Mouse (Mus musculus) limb, embryonic 10.5 days (tissue): ENCODE results near the gene Cdh24. TPM values are rescaled to one million over a fixed set of nuclear protein-coding genes. Genes with fewer than 3 reads are reported as not detected.
"Not testable (repeated sequence)": the region's sequence is repeated elsewhere in the genome, so short reads cannot be mapped to it uniquely, and the experiment has no call there.

Experiments used
- DNase-seq: peaks from one replicate; pipeline ENCODE4 v3.0.0-alpha.2; 2017; ENCODE audit warnings: low spot score
- H3K27ac ChIP-seq: fragments of 300-500 bp; sonication (generic); 2 replicates; pipeline ENCODE4 v1.5.1; 2016; ENCODE audit warnings: mild to moderate bottlenecking
- H3K27me3 ChIP-seq: fragments of 300-500 bp; sonication (generic); 2 replicates; pipeline ENCODE4 v1.6.1; 2016; ENCODE audit warnings: low read depth, mild to moderate bottlenecking; ENCODE audit not compliant: poor library complexity, severe bottlenecking
- H3K36me3 ChIP-seq: fragments of 300-500 bp; sonication (generic); 2 replicates; pipeline ENCODE4 v1.6.1; 2016; ENCODE audit warnings: mild to moderate bottlenecking, moderate library complexity
- H3K4me1 ChIP-seq: fragments of 300-500 bp; sonication (generic); 2 replicates; pipeline ENCODE4 v1.6.1; 2016
- H3K4me3 ChIP-seq: fragments of 300-500 bp; sonication (generic); 2 replicates; pipeline ENCODE4 v1.5.1; 2016; ENCODE audit warnings: mild to moderate bottlenecking, moderate library complexity
- H3K9me3 ChIP-seq: fragments of 300-500 bp; sonication (generic); replicated peaks from 2 replicates; pipeline ENCODE4 v1.6.1; 2016; ENCODE audit warnings: mild to moderate bottlenecking
- WGBS: fragments of 180-500 bp; shearing (Covaris S2); methylation state at CpG from one replicate; pipeline ENCODE4 v1.1.7; 2016; 5-methylcytosine and 5-hydroxymethylcytosine counted together
- polyA plus RNA-seq: library from polyadenylated mRNA; unstranded; fragments of >200 nt; fragmentation: Nextera tagmentation; extraction: Ambion mirVana; gene quantifications from 2 replicates; pipeline ENCODE4 v1.2.1, GENCODE M21; 2016

Cdh24 gene
- polyA plus RNA-seq, 1 experiment from 2014 or later, result 8.1 TPM

DNA sequence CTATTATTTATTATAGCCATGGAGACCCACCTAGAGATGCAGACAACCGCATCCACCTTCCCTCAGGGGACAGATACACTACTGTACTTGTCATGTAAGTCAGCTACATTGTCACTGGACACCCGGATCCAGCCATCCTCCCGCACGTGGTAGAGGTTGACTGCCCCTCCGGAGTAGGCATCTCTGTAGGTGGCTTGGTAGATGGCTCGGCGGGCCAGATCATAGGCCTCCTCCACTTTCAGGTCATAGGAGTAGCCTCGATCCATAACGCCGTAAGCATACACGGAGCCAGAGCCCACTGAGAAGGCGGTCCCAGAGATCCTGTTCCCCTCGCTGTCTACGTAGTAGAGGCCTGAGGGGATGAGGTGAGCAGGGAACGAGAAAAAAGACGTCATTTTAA, 27.0 kb downstream of the Cdh24 start:
- WGBS, result 95% methylated on average over 16 of the region's 16 CpGs
- not testable (repeated sequence) for DNase-seq
- H3K36me3 ChIP-seq, result peaks cover 65% of the 10 kb centered on the region

DNA sequence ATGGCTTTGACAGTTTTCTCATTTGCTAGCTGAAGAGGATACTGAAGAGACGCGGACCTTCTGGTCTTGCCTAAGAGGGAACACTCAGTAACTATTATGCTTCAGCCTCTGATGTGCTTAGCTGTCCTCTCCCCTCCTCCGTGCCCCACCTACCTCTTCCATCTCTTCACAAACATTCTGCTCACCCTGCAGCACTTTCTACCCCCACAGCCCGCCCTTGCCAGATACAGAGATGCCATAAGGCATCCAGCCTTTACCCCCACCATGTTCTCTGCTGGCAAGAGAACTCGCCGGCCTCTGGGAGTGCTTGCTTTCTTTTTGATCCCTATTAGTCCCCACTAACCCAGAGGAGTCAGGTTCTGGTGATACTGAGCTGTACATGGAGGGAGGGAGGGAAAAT, 30.5 kb downstream of the Cdh24 start:
- no peaks in the 10 kb centered on the region for H3K9me3 ChIP-seq
- 85% methylated on average over 6 of the region's 6 CpGs for WGBS
- H3K27me3 ChIP-seq, result no peaks in the 10 kb centered on the region
- H3K36me3 ChIP-seq, result peaks cover 55% of the 10 kb centered on the region
- H3K27ac ChIP-seq, result no peak overlapping the region
- no peak overlapping the region for H3K4me3 ChIP-seq
- H3K4me1 ChIP-seq, result peaks cover 6% of the 10 kb centered on the region
- DNase-seq, result no peak

More for the DNA sequence above, 27.0 kb downstream of the Cdh24 start:
- not testable (repeated sequence) for H3K4me3 ChIP-seq, H3K27me3 ChIP-seq, H3K27ac ChIP-seq, H3K9me3 ChIP-seq, H3K4me1 ChIP-seq

DNA sequence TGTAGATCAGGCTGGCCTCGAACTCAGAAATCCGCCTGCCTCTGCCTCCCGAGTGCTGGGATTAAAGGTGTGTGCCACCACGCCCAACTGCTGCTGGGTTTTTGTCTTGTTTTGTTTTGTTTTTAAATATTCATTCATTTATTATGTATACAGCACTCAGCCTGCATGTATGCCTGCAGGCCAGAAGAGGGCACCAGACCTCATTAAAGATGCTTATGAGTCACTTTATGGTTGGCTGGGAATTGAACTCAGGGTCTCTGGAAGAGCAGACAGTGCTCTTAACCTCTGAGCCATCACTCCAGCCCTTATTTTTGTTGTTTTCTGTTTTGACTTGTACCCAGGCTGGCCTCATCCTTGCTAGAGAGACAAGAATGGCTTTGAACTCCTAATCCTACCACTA, 31.2 kb downstream of the Cdh24 start:
- 87% methylated on average over 4 of the region's 4 CpGs for WGBS
- no peak for DNase-seq
- peaks cover 48% of the 10 kb centered on the region for H3K36me3 ChIP-seq
- no peaks in the 10 kb centered on the region for H3K27me3 ChIP-seq
- H3K4me1 ChIP-seq, result peaks cover 6% of the 10 kb centered on the region
- no peaks in the 10 kb centered on the region for H3K9me3 ChIP-seq
- no peak overlapping the region for H3K4me3 ChIP-seq
- H3K27ac ChIP-seq, result no peak overlapping the region

GRCm38 (mm10) chr14:54609245-54609644, 31.9 kb downstream of the Cdh24 start:
- no peaks in the 10 kb centered on the region for H3K9me3 ChIP-seq
- H3K36me3 ChIP-seq, result peaks cover 41% of the 10 kb centered on the region
- peaks cover 13% of the 10 kb centered on the region for H3K4me1 ChIP-seq
- H3K27ac ChIP-seq, result no peak overlapping the region
- no peak for DNase-seq
- H3K27me3 ChIP-seq, result no peaks in the 10 kb centered on the region
- H3K4me3 ChIP-seq, result no peak overlapping the region
- 74% methylated on average over 4 of the region's 4 CpGs for WGBS

GRCm38 (mm10) chr14:54607226-54607625, 33.9 kb downstream of the Cdh24 start:
- WGBS, result 55% methylated on average over 8 of the region's 8 CpGs
- Histone ChIP-seq H3K9me3 (no peaks in the 10 kb centered on the region), H3K36me3 (peaks cover 23% of the 10 kb centered on the region), H3K4me3 (no peak overlapping the region), H3K4me1 (peaks cover 21% of the 10 kb centered on the region), H3K27me3 (no peaks in the 10 kb centered on the region), H3K27ac (no peak overlapping the region)
- no peak for DNase-seq

DNA sequence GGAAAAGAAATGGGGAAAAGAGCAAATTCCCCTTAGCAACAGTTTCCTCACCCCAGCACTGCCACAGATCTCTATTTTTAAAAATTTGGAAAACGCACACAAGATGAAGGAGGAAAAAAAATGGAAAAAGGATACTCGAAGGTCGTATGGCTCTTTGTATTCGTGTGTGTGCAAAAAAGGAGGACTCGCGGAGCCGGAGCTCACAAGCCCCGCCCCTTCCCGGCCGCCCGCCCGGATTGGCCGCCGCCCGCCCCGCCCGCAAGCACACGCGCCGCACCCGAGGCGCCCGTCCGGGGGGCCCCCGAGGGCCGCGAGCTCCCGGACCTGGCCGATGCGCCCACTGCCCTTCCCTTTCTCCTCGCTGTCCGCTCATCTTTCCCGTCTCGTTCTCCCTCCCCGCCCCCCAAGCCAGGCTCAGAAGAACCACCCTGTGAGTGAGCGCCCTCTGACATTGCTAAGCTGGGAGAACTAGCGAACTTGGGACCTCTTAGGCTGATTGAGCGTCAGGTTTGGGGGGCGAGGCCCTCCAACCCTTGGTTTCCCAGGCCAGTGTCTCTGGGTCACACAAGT, 35.3 kb downstream of the Cdh24 start, which contains the start of gene 4931414P19Rik:
Gene 4931414P19Rik, minus strand, starts transcription at position 242 of the 570 bp plus-strand sequence.
- WGBS, result under 1% methylated on average over 39 of the region's 39 CpGs
- DNase-seq, result peak; percentile 85

GRCm38 (mm10) chr14:54603686-54604085, 37.5 kb downstream of the Cdh24 start:
- H3K4me1 ChIP-seq, result peaks cover 21% of the 10 kb centered on the region
- H3K4me3 ChIP-seq, result peak overlapping the region; percentile 70
- peak overlapping the region; percentile 96 for H3K27ac ChIP-seq
- H3K9me3 ChIP-seq, result no peaks in the 10 kb centered on the region
- DNase-seq, result no peak
- WGBS, result 83% methylated on average over 8 of the region's 8 CpGs
- H3K36me3 ChIP-seq, result peaks cover 11% of the 10 kb centered on the region
- H3K27me3 ChIP-seq, result no peaks in the 10 kb centered on the region

More for the DNA sequence above, 35.3 kb downstream of the Cdh24 start, which contains the start of gene 4931414P19Rik:
- H3K9me3 ChIP-seq, result no peaks in the 10 kb centered on the region
- H3K4me1 ChIP-seq, result peaks cover 21% of the 10 kb centered on the region
- peak within 1 kb of the TSS; percentile 54 for H3K4me3 ChIP-seq
- peaks cover 10% of the 10 kb centered on the region for H3K36me3 ChIP-seq
- no peaks in the 10 kb centered on the region for H3K27me3 ChIP-seq
- H3K27ac ChIP-seq, result peak within 1 kb of the TSS; percentile 89

GRCm38 (mm10) chr14:54603038-54603654, 38.0 kb downstream of the Cdh24 start:
- no peaks in the 10 kb centered on the region for H3K9me3 ChIP-seq
- peak overlapping the region; percentile 96 for H3K27ac ChIP-seq
- no peaks in the 10 kb centered on the region for H3K27me3 ChIP-seq
- peak overlapping the region; percentile 70 for H3K4me3 ChIP-seq
- under 1% methylated on average over 46 of the region's 46 CpGs for WGBS
- peaks cover 14% of the 10 kb centered on the region for H3K36me3 ChIP-seq
- peak; percentile 92 for DNase-seq
- peaks cover 21% of the 10 kb centered on the region for H3K4me1 ChIP-seq

- Histone ChIP-seq H3K4me3 (peak overlapping the region; percentile 70), H3K27ac (peak overlapping the region; percentile 96), H3K27me3 (no peaks in the 10 kb centered on the region), H3K4me1 (peaks cover 21% of the 10 kb centered on the region), H3K36me3 (peaks cover 14% of the 10 kb centered on the region), H3K9me3 (no peaks in the 10 kb centered on the region)
- WGBS, result 48% methylated on average over 4 of the region's 4 CpGs
- DNase-seq, result no peak
Observed at GRCm38 (mm10) chr14:54602613-54603012, 38.6 kb downstream of the Cdh24 start.

- Histone ChIP-seq H3K27ac (no peak overlapping the region), H3K4me3 (no peak overlapping the region), H3K9me3 (no peaks in the 10 kb centered on the region), H3K36me3 (peaks cover 14% of the 10 kb centered on the region), H3K4me1 (peaks cover 21% of the 10 kb centered on the region), H3K27me3 (no peaks in the 10 kb centered on the region)
- no peak for DNase-seq
- 88% methylated on average over 2 of the region's 2 CpGs for WGBS
Observed at GRCm38 (mm10) chr14:54601601-54602000, 39.6 kb downstream of the Cdh24 start.

DNA sequence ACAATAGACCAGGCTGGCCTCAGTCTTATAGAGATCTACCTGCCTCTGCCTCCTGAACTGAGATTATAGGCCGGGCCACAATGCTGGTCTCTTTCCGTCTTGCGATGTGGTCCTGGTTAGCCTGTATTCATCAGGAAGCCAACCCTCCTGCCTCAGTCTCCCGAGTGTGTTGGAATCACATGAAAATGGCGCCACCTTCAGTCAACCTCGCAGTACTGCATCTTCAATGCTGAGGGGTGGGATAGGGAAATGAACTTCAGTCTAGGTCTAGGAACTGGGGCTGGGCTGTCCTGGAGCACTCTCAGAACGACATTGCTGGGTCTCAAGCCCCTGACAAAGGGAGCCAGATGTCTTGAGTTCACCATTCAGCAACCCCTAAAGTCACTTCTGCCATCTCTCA, 44.1 kb downstream of the Cdh24 start:
- peaks cover 45% of the 10 kb centered on the region for H3K36me3 ChIP-seq
- no peak for DNase-seq
- H3K27me3 ChIP-seq, result no peaks in the 10 kb centered on the region
- no peak overlapping the region for H3K27ac ChIP-seq
- peaks cover 12% of the 10 kb centered on the region; the same call in 1 of the 2 replicates for H3K4me1 ChIP-seq
- H3K9me3 ChIP-seq, result no peaks in the 10 kb centered on the region
- WGBS, result 74% methylated on average over 7 of the region's 7 CpGs
- H3K4me3 ChIP-seq, result no peak overlapping the region

DNA sequence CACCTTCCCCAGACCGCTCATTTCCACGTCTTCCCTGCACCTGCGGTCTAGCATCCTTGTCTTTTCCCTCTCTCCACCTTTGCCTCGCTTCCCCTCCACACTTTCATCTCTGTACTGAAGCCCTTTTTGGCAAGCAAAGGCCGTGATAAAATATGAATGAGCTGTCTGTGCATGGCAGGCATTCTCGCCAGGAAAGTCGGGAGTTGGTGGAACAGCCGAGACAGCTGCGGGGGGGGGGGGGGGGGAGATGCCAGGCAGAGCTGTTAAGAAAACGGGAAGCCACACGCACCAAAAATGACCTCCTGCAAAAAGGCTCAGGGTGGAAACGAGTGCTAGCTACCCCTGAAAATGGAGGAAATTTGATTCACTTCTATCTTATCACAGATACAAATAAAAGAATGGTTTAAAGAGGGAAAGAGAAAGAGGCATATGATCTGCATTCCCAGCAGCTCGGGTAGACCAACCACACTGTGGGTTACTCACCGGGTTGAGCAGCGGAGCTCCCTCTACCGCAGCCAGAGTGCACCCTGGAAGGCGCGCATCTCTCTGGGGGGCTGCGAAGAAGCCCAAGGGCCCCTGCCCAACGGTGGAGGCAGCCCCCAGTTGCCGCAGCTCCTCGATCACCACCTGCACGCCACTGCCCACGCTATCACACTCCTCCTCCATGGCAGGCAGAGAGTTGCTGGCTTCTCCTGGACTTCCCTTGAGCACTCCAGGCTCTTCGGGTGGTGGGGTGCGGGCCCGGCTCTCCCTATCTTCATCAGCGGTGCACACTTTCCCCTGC, 46.3 kb downstream of the Cdh24 start:
- DNase-seq, result no peak
- Histone ChIP-seq H3K36me3 (peaks cover 62% of the 10 kb centered on the region), H3K4me3 (no peak overlapping the region), H3K9me3 (no peaks in the 10 kb centered on the region), H3K27me3 (no peaks in the 10 kb centered on the region), H3K27ac (0 out of 2 replicates have a peak overlapping the region, but pooled peaks have one; percentile 42), H3K4me1 (peaks cover 12% of the 10 kb centered on the region; the same call in 1 of the 2 replicates)
- WGBS, result 74% methylated on average over 28 of the region's 28 CpGs

GRCm38 (mm10) chr14:54594055-54594454, 47.1 kb downstream of the Cdh24 start:
- peaks cover 55% of the 10 kb centered on the region for H3K36me3 ChIP-seq
- no peaks in the 10 kb centered on the region for H3K27me3 ChIP-seq
- 94% methylated on average over 3 of the region's 3 CpGs for WGBS
- no peak for DNase-seq
- H3K4me1 ChIP-seq, result peaks cover 12% of the 10 kb centered on the region; the same call in 1 of the 2 replicates
- no peak overlapping the region for H3K27ac ChIP-seq
- H3K9me3 ChIP-seq, result no peaks in the 10 kb centered on the region
- H3K4me3 ChIP-seq, result no peak overlapping the region
